Mouse (Mus musculus) heart, adult 10 weeks (tissue): ENCODE data around the gene C1qtnf2. TPM values are rescaled to one million over a fixed set of nuclear protein-coding genes. Genes with fewer than 3 reads are reported as not detected.

Experiments
- polyA plus RNA-seq: library from polyadenylated mRNA; stranded (reverse); fragments of 350-450 nt; fragmentation: Illumina TruSeq; extraction: RNeasy Lipid Tissue Mini Kit (QIAGEN cat#74804); gene quantifications from one replicate; pipeline ENCODE4 v1.2.3, GENCODE M21; 2014; ENCODE audit warnings: low read depth, low replicate concordance

Gene C1qtnf2
- 9.0 TPM for polyA plus RNA-seq

DNA sequence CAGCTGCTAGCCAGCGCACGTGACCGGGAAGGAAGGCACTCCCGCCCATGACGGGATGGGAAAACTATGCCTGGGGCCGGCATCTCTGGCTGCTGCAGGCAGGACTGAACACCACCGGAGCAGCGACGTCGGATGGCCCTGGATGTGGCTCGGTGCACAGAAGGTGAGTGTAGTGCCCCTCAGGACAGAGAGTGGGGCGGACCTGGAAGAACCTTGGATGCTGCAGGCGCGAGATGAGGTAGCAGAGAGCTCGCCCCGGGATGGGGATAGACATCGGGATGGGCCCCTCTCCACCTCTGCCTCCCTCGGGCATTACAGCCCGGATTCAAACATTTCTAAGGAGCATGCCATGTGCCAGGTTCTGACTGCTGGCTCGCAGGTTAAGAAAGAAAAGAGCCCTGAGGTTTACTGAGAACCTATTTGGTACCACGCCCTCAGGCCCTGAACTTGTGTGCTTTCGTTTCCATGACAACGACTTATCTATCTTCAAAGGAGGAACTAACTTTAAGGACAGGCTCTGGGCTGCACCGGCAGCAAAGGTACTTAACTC lies at the start of gene C1qtnf2:
C1qtnf2 (plus strand) TSS at position 52 of the 550 bp plus-strand sequence.

GRCm38 (mm10) chr11:43425824-43426413 lies 48.2 kb upstream of the C1qtnf2 start, which contains the start of gene Pttg1:
Pttg1 (minus strand) TSS chr11:43426251.

DNA sequence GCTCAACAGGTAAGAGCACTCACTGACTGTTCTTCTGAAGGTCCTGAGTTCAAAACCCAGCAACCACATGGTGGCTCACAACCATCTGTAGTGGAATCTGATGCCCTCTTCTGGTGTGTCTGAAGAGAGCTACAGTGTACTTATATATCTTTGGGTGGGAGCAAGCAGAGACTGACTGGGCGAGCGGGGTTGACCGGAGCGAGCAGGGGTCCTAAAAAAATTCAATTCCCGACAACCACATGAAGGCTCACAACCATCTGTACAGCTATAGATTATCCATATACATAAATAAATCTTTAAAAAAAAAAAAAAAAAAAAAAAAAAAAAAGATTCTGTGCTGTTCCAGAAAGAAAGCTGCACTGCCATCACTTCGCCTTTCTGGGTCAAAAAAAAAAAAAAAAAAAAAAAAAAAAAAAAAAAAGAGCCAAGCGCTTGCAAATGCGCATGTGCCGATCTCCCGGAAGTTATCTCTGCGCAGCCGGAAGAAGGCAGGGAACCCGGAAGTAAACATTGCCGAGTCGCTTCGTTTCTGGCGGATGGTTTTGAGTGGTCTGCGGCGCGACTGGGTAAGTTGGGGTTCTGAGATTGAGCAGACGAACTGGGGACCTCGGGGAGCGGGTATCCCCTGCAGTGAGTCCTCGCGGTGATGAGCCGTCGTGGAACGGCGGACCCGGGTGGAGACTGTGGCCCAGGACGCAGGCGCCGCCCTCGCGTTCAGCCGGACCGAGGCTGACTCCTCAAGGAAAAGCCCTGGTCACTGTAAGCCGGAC lies 40.6 kb upstream of the C1qtnf2 start, which contains the start of gene Slu7:
Slu7 (plus strand) TSS at position 491 of the 770 bp plus-strand sequence.

GRCm38 (mm10) chr11:43528683-43529499 lies 54.8 kb downstream of the C1qtnf2 start, which contains the start of gene Ccnjl:
Ccnjl (plus strand) TSS chr11:43528784.

Other genes with a start within 250 kb of the C1qtnf2 start
- 259 TPM for gene Pttg1, start 48.0 kb upstream of the C1qtnf2 start, polyA plus RNA-seq
- gene Slu7, start 40.5 kb upstream of the C1qtnf2 start, polyA plus RNA-seq, result 33.2 TPM
- gene Ccnjl, start 54.5 kb downstream of the C1qtnf2 start, polyA plus RNA-seq, result 1.5 TPM
- 0.29 TPM for gene 4933415A04Rik, start 112.8 kb downstream of the C1qtnf2 start, polyA plus RNA-seq
- not detected for gene Fabp6, start 127.3 kb downstream of the C1qtnf2 start, polyA plus RNA-seq
- 14.7 TPM for gene Pwwp2a, start 207.7 kb downstream of the C1qtnf2 start, polyA plus RNA-seq